Mouse (Mus musculus): ENCODE results near the gene Mpo.
A peak's percentile ranks its signal among the peaks of the same experiment; 100 is the strongest.

GRCm38 (mm10) chr11:87770989-87771388, 22.4 kb upstream of the Mpo start:
- TF ChIP-seq CTCF (IDR thresholded peaks at IDR 0.05; ENCODE audit: insufficient read depth, low read depth, low read length) (peak; percentile 57), POLR2A (IDR thresholded peaks at IDR 0.05; ENCODE audit: insufficient read depth, low read depth, low read length) (no peak)

Measured in olfactory bulb, adult 2 months (tissue).